Mouse (Mus musculus): ENCODE measurements around the gene Psmd3. TPM values are rescaled to one million over a fixed set of nuclear protein-coding genes. Genes with fewer than 3 reads are reported as not detected.

The Psmd3 gene
- 96.4 TPM for polyA plus RNA-seq (2017; shearing (Covaris generic))

DNA sequence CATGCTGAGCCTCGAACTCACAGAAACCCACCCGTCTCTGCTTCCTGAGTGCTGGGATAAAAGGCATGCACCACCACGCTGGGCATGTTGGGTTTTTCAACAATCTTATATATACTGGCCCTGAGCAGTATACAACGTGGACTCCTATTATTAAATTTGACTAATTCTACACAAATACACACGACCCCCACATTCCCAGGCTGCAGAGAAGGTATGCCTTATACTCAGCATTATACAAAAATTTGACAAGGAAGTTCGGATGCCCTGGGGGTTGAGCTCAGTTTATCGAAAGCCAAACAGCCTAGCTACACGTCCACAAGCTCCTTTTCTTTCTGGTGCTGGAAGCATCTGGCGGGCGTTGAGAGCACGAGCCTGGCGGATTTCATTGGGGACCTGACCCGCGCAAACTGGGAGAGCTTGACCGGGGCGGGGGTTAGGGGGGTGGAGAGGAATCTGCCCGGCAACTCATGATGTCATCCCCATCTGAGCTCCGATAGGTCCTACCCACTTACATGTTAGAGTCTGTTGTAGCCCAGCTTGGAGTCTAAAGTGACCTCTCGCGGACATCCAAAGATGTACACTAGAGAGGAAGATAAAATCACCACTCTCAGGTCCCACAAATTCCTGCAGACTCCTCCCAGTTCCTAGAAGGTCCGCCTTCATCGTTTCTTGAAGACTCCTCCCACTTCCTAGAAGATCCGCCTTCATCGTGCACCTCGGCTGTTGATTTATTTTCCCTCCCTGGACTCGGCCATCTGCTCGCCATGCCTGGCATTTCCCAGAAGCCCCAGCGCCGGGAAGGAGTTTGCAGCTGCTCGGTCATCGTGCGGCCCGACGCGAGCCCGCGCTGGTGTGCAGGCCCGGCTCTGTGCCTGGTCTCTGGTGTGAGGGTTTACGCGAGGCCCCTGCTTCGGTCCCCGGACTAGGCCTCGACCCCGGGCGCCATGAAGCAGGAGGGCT, at the start of gene Psmd3:
Gene Psmd3 (plus strand): TSS at position 769 of the 960 bp plus-strand sequence.

DNA sequence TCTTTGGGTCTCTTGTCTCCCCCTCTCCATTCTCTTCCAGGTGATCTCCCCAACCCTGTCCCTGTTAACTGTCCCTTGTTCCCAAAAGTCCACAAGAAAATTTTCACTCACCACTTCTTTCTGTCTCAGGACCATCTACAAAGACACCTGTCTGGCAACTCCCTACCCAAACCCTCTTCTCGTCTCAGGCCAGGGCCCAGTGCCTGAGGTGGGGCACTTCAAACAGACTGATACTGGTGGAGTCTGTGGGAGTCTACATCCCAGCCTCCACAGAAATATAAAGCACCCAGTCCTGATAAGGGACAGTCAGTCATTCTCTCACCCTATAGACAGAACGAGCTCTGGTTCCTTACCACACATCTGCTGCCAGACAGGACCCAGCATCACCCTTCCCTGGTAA, 35.9 kb upstream of the Psmd3 start, which contains the start of gene Gsdma2:
Gene Gsdma2 (plus strand): TSS at position 301 of the 400 bp plus-strand sequence.

DNA sequence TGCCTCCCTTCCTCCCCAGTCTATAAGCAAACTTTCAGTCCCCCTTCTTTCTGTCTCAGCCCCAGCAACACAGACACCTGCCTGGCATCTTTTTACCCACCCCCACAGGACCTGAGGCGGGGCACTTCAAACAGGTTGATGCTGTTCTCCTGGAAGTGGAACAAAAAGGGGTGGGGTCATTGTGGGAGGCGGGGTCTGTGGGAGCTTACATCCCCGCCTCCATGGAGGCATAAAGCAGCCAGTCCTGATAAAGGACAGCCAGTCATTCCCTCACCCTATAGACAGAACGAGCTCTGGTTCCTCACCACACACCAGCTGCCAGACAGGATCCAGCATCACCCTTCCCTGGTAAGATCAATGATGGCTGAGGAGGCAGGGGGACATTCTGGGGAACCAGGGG, 18.3 kb upstream of the Psmd3 start, which contains the start of gene Gsdma:
Gene Gsdma (plus strand): TSS at position 261 of the 400 bp plus-strand sequence.

DNA sequence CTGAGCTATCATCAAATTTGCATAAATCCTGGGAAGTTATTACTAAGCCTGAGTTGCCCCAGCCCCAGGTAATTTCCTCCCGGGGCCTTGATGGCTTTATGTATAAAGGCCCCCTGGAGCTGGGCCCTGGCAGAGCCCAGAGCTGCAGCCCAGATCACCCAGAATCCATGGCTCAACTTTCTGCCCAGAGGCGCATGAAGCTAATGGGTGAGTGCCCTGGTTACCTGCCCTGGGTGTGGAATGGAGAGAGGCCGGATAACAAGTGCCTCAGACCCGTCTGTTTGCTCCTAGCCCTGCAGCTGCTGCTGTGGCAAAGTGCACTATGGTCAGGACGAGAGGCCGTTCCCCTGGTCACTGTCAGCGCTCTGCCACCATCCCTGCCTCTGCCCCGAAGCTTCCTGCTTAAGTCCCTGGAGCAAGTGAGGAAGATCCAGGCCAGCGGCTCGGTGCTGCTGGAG, 18.9 kb downstream of the Psmd3 start, which contains the start of gene Csf3:
Gene Csf3 (plus strand): TSS at position 51 of the 458 bp plus-strand sequence.

DNA sequence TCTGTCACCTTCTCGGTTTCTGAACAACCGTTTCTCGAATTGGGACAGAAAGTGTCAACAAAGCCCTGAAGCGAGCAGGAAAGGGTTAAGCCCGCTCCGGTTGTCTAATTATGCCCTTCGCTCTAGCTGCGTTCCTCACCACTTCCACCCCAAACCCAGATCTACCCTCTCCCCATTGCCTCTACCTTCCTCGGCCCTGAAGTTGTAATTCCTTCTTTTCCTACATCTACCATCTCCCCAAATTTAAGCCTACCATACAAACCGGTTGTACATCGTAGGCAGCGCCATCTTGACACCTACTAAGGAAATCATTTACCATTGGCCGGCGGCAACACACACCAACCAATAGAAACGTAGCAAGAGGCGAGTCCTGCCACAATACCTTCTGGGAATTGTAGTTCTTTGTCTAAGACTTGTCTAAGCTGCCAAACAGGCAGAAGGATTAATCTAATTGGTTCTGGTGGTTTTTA, 46.8 kb downstream of the Psmd3 start, which contains the start of gene Med24:
Gene Med24 (minus strand): TSS at position 317 of the 470 bp plus-strand sequence.

GRCm38 (mm10) chr11:98740393-98741050, 58.2 kb downstream of the Psmd3 start, which contains the start of gene Thra:
Gene Thra (plus strand): TSS chr11:98740638.

Other genes starting within 250 kb of the Psmd3 start
- gene Mien1, start 243.6 kb upstream of the Psmd3 start, polyA plus RNA-seq (2017; shearing (Covaris generic)) = 195 TPM
- 10.5 TPM for gene Grb7, start 236.2 kb upstream of the Psmd3 start, polyA plus RNA-seq (2017; shearing (Covaris generic))
- 91.8 TPM for gene Ikzf3, start 136.5 kb upstream of the Psmd3 start, polyA plus RNA-seq (2017; shearing (Covaris generic))
- 5.0 TPM for gene Zpbp2, start 131.5 kb upstream of the Psmd3 start, polyA plus RNA-seq (2017; shearing (Covaris generic))
- gene Ormdl3, start 95.2 kb upstream of the Psmd3 start, polyA plus RNA-seq (2017; shearing (Covaris generic)) = 76.1 TPM
- gene Lrrc3c, start 84.3 kb upstream of the Psmd3 start, polyA plus RNA-seq (2017; shearing (Covaris generic)) = not detected
- 4.8 TPM for gene Gm12355, start 56.9 kb upstream of the Psmd3 start, polyA plus RNA-seq (2017; shearing (Covaris generic))
- not detected for gene Gsdma3, start 56.2 kb upstream of the Psmd3 start, polyA plus RNA-seq (2017; shearing (Covaris generic))
- 0.31 TPM for gene Gsdma2, start 35.8 kb upstream of the Psmd3 start, polyA plus RNA-seq (2017; shearing (Covaris generic))
- gene Gsdma, start 18.2 kb upstream of the Psmd3 start, polyA plus RNA-seq (2017; shearing (Covaris generic)) = not detected
- not detected for gene Csf3, start 18.7 kb downstream of the Psmd3 start, polyA plus RNA-seq (2017; shearing (Covaris generic))
- gene Med24, start 46.9 kb downstream of the Psmd3 start, polyA plus RNA-seq (2017; shearing (Covaris generic)) = 71.9 TPM
- 4.4 TPM for gene Thra, start 58.1 kb downstream of the Psmd3 start, polyA plus RNA-seq (2017; shearing (Covaris generic))
- 6.5 TPM for gene Nr1d1, start 92.8 kb downstream of the Psmd3 start, polyA plus RNA-seq (2017; shearing (Covaris generic))
- 13.2 TPM for gene Msl1, start 113.0 kb downstream of the Psmd3 start, polyA plus RNA-seq (2017; shearing (Covaris generic))
- gene Casc3, start 122.4 kb downstream of the Psmd3 start, polyA plus RNA-seq (2017; shearing (Covaris generic)) = 13.3 TPM
- 0.34 TPM for gene Rapgefl1, start 154.2 kb downstream of the Psmd3 start, polyA plus RNA-seq (2017; shearing (Covaris generic))
- 4.0 TPM for gene Wipf2, start 181.1 kb downstream of the Psmd3 start, polyA plus RNA-seq (2017; shearing (Covaris generic))
- 6.7 TPM for gene Cdc6, start 225.2 kb downstream of the Psmd3 start, polyA plus RNA-seq (2017; shearing (Covaris generic))
- gene Rara, start 245.3 kb downstream of the Psmd3 start, polyA plus RNA-seq (2017; shearing (Covaris generic)) = 48.0 TPM